Mouse (Mus musculus): Measurements from ENCODE around the gene Plcd3. TPM values are rescaled to one million over a fixed set of nuclear protein-coding genes. Genes with fewer than 3 reads are reported as not detected.

Gene Plcd3
- polyA plus RNA-seq, 1 experiment from 2014 or later: 1.0 TPM

DNA sequence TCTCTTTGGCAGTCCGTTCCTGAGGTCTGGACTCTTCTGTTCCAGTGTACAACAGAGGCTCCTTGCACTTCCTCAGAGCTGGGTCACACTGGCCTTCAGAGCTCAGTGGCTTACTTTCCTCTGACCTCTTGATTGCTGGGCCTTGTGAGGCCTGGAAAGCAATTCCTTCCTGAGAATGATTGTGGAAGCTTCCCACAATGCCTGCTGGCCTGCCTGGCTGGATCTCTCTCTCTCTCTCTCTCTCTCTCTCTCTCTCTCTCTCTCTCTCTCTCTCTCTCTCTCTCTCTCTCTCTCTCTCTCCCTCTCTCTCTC lies 40.4 kb upstream of the Plcd3 start:
- no peak for ATAC-seq

DNA sequence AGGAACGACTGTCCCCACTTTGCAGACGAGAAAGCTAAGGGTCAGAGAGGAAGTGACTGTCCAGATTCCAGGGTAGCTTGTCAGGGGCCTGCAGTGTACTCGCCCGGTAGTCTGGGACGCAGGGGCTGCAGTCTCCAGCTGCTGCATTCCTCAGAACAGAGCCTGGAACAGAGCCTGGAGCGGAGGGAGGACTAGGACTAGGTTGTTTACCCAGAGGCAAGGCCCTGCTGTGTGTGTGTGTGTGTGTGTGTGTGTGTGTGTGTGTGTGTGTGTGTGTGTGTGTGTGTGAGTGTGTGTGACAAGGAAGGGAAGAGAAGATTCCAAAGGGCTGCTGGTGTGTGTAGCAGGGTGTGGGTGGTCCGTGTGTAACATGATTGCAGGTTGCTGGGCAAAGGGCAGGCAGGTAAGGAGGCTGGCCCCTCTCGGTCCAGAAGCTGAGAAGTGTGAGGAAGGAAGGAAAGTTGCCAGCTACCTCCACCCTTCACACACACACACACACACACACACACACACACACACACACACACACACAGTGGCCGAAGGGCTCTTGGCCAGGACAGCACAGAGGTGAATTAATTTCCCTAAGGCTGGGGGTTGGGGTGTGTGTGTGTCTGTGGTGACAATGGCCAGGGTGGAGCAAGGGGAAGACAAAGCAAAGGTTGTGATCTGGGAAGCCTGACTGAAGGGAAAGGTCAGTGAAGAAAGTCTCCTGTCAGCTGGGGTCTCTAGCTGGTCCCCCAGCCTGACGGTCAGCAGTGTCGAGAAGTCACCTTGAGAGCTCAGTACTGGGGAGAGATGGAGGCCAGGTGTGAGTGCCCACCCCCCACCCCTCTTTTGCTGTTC lies 39.9 kb upstream of the Plcd3 start:
- Histone ChIP-seq H3K36me3 (ENCODE audit: control insufficient read depth, insufficient read depth) (no peaks in the 10 kb centered on the region), H3K4me3 (ENCODE audit: low read depth, low read length) (no peak overlapping the region), H3K27ac (ENCODE audit: low read depth, low read length) (peak overlapping the region; percentile 91), H3K4me1 (replicated peaks; ENCODE audit: control insufficient read depth, insufficient read depth, low read length) (peaks cover 12% of the 10 kb centered on the region), H3K4me2 (replicated peaks; ENCODE audit: low read depth) (peak overlapping the region; percentile 50), H3K9ac (ENCODE audit: low read depth, low read length) (peak overlapping the region; percentile 37), H3K9me3 (ENCODE audit: control insufficient read depth) (no peaks in the 10 kb centered on the region), H3K27me3 (replicated peaks; ENCODE audit: control insufficient read depth, insufficient read depth, low read length) (no peaks in the 10 kb centered on the region)
- no peak for TF ChIP-seq CTCF (IDR thresholded peaks at IDR 0.05; ENCODE audit: low read depth)
- peak; percentile 90 for ATAC-seq
- WGBS: 5% methylated on average over 11 of the region's 11 CpGs

More for the DNA sequence above, 40.4 kb upstream of the Plcd3 start:
- no peaks in the 10 kb centered on the region for H3K9me3 ChIP-seq (ENCODE audit: control insufficient read depth)
- no peaks in the 10 kb centered on the region for H3K27me3 ChIP-seq (replicated peaks; ENCODE audit: control insufficient read depth, insufficient read depth, low read length)
- H3K4me1 ChIP-seq (replicated peaks; ENCODE audit: control insufficient read depth, insufficient read depth, low read length): peaks cover 12% of the 10 kb centered on the region
- H3K27ac ChIP-seq (ENCODE audit: low read depth, low read length): peak overlapping the region; percentile 91
- H3K9ac ChIP-seq (ENCODE audit: low read depth, low read length): peak overlapping the region; percentile 37; the same call in 1 of the 2 replicates
- no peaks in the 10 kb centered on the region for H3K36me3 ChIP-seq (ENCODE audit: control insufficient read depth, insufficient read depth)
- H3K4me2 ChIP-seq (replicated peaks; ENCODE audit: low read depth): peak overlapping the region; percentile 50
- no peak overlapping the region for H3K4me3 ChIP-seq (ENCODE audit: low read depth, low read length)
- WGBS: 10% methylated on average over 1 of the region's 1 CpGs
- TF ChIP-seq CTCF (IDR thresholded peaks at IDR 0.05; ENCODE audit: low read depth): no peak

DNA sequence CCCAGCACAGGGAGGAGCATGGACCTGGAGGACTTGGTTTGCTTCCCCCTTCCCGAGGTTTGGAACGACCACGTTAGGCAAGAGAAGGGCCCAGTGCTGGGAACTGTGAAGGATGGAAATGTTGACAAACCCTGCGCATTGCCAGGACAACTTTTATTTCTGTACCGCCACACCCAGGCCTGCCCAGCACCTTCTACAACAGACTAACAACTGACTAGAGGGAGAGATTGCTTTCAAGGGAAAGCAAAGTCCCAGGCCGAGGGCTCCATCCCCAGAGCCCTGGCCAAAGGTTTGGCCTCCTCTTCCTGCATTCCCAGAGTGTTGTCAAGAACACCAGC lies 39.3 kb upstream of the Plcd3 start:
- peak; percentile 31 for ATAC-seq
- H3K9me3 ChIP-seq (ENCODE audit: control insufficient read depth): no peaks in the 10 kb centered on the region
- no peak overlapping the region; the same call in 1 of the 2 replicates for H3K9ac ChIP-seq (ENCODE audit: low read depth, low read length)

DNA sequence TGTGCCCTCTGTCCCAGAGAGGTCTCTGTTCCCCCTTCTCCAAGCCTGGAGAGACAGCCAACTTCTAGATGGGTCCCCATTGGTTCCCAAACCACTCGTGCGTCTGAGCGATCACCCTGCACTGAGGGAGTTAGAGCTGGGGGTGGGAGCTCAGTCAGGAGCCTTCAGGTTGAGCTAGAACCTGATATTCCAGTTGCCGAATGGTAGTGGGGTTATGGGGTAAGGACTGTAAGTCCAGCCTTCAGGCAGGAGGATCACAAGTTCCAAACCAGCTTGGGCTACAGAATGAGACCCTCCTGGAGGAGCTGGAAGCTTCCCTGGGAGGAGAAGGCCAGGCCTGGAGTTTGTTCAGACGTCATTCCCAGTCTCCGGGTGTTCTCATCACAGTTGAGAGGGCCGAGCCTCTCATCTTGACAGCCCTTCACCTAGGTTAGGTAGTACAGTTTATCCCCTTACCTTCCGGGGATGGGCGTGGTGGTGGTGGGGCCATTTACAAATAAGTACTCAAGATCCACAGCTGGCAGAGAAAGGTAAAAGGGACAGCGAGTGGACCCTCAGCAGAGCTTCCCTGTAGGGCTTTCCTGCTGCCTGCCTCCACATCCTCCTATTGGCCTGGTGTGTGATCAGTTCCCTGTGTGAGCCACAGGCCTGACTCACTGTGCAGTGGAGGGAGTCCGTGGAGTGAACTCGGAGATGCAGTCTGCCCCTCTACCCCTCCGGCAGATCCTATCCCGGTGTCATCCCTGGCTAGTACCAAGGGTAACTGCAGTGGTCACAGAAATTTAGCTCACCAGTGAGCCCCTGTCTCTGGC lies 38.7 kb upstream of the Plcd3 start:
- H3K27me3 ChIP-seq (replicated peaks; ENCODE audit: control insufficient read depth, insufficient read depth, low read length): no peaks in the 10 kb centered on the region
- H3K4me2 ChIP-seq (replicated peaks; ENCODE audit: low read depth): peak overlapping the region; percentile 32; the same call in 1 of the 2 replicates
- H3K27ac ChIP-seq (ENCODE audit: low read depth, low read length): peak overlapping the region; percentile 91
- peaks cover 12% of the 10 kb centered on the region for H3K4me1 ChIP-seq (replicated peaks; ENCODE audit: control insufficient read depth, insufficient read depth, low read length)
- H3K9ac ChIP-seq (ENCODE audit: low read depth, low read length): no peak overlapping the region; the same call in 1 of the 2 replicates
- no peak for TF ChIP-seq CTCF (IDR thresholded peaks at IDR 0.05; ENCODE audit: low read depth)
- 66% methylated on average over 14 of the region's 14 CpGs for WGBS
- H3K36me3 ChIP-seq (ENCODE audit: control insufficient read depth, insufficient read depth): no peaks in the 10 kb centered on the region
- H3K9me3 ChIP-seq (ENCODE audit: control insufficient read depth): no peaks in the 10 kb centered on the region
- no peak overlapping the region for H3K4me3 ChIP-seq (ENCODE audit: low read depth, low read length)
- peak; percentile 1; the same call in 1 of the 2 replicates for ATAC-seq

More for the DNA sequence above, 39.3 kb upstream of the Plcd3 start:
- Histone ChIP-seq H3K4me3 (ENCODE audit: low read depth, low read length) (no peak overlapping the region), H3K4me1 (replicated peaks; ENCODE audit: control insufficient read depth, insufficient read depth, low read length) (peaks cover 12% of the 10 kb centered on the region), H3K36me3 (ENCODE audit: control insufficient read depth, insufficient read depth) (no peaks in the 10 kb centered on the region), H3K4me2 (replicated peaks; ENCODE audit: low read depth) (peak overlapping the region; percentile 32), H3K27me3 (replicated peaks; ENCODE audit: control insufficient read depth, insufficient read depth, low read length) (no peaks in the 10 kb centered on the region), H3K27ac (ENCODE audit: low read depth, low read length) (peak overlapping the region; percentile 91)
- 18% methylated on average over 6 of the region's 6 CpGs for WGBS
- TF ChIP-seq CTCF (IDR thresholded peaks at IDR 0.05; ENCODE audit: low read depth): no peak

DNA sequence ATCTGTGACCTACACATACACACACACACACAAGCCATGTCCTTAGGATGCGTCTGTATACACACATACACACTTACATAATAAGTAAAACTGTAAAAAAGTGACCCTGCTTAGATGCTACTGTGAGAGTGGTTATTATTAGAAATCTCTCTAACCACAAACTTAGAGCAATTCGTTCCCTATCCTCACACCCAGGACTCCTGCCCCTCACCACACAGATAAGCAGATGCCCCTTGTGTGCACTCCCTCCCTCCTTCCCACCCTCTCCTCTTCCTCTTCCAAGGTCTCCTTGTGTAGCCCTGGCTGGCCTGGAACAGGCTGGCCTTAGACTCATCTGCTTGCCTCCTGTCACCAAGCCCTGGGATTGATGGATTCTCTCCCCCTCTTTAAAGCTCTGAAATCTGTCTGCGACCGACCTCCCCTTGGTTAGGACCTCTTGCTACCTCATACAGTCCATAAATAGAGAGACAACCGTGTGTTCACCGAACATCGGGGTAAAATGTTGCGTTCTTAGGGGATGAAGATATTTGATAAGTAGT lies 34.6 kb upstream of the Plcd3 start:
- no peaks in the 10 kb centered on the region for H3K27me3 ChIP-seq (replicated peaks; ENCODE audit: control insufficient read depth, insufficient read depth, low read length)
- ATAC-seq: no peak
- H3K27ac ChIP-seq (ENCODE audit: low read depth, low read length): no peak overlapping the region
- no peaks in the 10 kb centered on the region for H3K9me3 ChIP-seq (ENCODE audit: control insufficient read depth)
- no peak overlapping the region for H3K4me2 ChIP-seq (replicated peaks; ENCODE audit: low read depth)
- TF ChIP-seq CTCF (IDR thresholded peaks at IDR 0.05; ENCODE audit: low read depth): no peak
- peaks cover 9% of the 10 kb centered on the region for H3K4me1 ChIP-seq (replicated peaks; ENCODE audit: control insufficient read depth, insufficient read depth, low read length)
- H3K9ac ChIP-seq (ENCODE audit: low read depth, low read length): no peak overlapping the region
- H3K4me3 ChIP-seq (ENCODE audit: low read depth, low read length): no peak overlapping the region
- 82% methylated on average over 8 of the region's 8 CpGs for WGBS
- no peaks in the 10 kb centered on the region for H3K36me3 ChIP-seq (ENCODE audit: control insufficient read depth, insufficient read depth)

DNA sequence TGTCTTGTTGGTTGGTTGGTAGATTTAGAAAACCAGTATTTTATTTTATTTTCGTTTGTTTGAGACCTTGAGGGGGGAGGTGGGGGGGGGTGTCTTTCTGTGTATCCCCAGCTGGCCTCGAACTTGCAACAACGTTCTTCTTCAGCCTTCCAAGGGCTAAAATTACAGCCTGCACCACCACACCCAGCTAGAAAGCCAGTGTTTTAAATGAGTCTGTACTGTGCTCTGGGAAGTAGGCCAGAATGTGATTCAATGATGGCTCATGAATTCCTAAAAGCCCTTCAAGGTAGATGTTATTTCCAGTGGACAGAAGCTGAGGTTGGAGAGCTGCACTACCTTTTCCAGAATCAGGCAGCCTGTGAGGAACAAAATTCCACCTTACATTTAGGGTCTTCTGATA lies 32.8 kb upstream of the Plcd3 start:
- ATAC-seq: no peak
- 60% methylated on average over 3 of the region's 3 CpGs for WGBS
- Histone ChIP-seq H3K9ac (ENCODE audit: low read depth, low read length) (no peak overlapping the region), H3K27ac (ENCODE audit: low read depth, low read length) (peak overlapping the region; percentile 76; the same call in 1 of the 2 replicates), H3K9me3 (ENCODE audit: control insufficient read depth) (no peaks in the 10 kb centered on the region), H3K27me3 (replicated peaks; ENCODE audit: control insufficient read depth, insufficient read depth, low read length) (no peaks in the 10 kb centered on the region), H3K4me3 (ENCODE audit: low read depth, low read length) (no peak overlapping the region), H3K36me3 (ENCODE audit: control insufficient read depth, insufficient read depth) (no peaks in the 10 kb centered on the region), H3K4me1 (replicated peaks; ENCODE audit: control insufficient read depth, insufficient read depth, low read length) (peaks cover 4% of the 10 kb centered on the region), H3K4me2 (replicated peaks; ENCODE audit: low read depth) (peak overlapping the region; percentile 66; the same call in 1 of the 2 replicates)
- TF ChIP-seq CTCF (IDR thresholded peaks at IDR 0.05; ENCODE audit: low read depth): no peak
